Mouse (Mus musculus): Measurements from ENCODE around the gene Srrm3. TPM values are rescaled to one million over a fixed set of nuclear protein-coding genes. Genes with fewer than 3 reads are reported as not detected.

Srrm3 gene
- polyA plus RNA-seq, 1 experiment from 2014 or later: 25.5 TPM

DNA sequence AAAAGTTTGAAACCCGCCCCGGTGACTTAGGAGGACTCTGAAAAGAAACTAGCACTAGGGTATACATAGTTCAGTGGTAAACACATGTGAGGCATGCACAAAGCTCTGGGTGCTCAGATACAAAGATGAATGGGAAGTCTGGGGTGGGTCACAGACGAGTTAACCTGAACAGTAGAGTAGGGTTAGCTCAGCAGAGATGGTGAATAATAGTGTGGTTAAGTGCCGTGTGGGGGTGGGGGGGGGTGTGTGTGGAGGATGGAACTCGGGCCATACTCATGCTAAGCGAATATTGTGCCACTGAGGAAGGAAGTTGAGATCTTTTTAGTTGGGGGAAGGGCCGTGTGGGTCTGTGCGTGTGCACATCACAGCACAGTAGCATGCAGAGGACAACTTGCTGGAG, 26.4 kb upstream of the Srrm3 start:
- 92% methylated on average over 8 of the region's 8 CpGs for WGBS
- Histone ChIP-seq H3K9me3 (ENCODE audit: control insufficient read depth, low read length) (no peaks in the 10 kb centered on the region), H3K36me3 (ENCODE audit: control insufficient read depth, insufficient read depth, low read length) (peaks cover 11% of the 10 kb centered on the region), H3K4me1 (ENCODE audit: control insufficient read depth, insufficient read depth, low read length) (peaks cover 8% of the 10 kb centered on the region; the same call in 1 of the 2 replicates), H3K4me3 (ENCODE audit: low read depth, low read length) (no peak overlapping the region), H3K4me2 (ENCODE audit: low read depth) (no peak overlapping the region), H3K27ac (ENCODE audit: low read depth, low read length) (no peak overlapping the region), H3K27me3 (ENCODE audit: control insufficient read depth, insufficient read depth, low read length) (no peaks in the 10 kb centered on the region), H3K9ac (ENCODE audit: low read length) (no peak overlapping the region)
- no peak for ATAC-seq (ENCODE audit: insufficient read depth, low FRiP score, low TSS enrichment)
- DNase-seq (ENCODE audit: low spot score): no peak

- Histone ChIP-seq H3K27ac (ENCODE audit: low read depth, low read length) (no peak overlapping the region), H3K4me2 (ENCODE audit: low read depth) (no peak overlapping the region), H3K9ac (ENCODE audit: low read length) (no peak overlapping the region), H3K4me3 (ENCODE audit: low read depth, low read length) (no peak overlapping the region), H3K4me1 (ENCODE audit: control insufficient read depth, insufficient read depth, low read length) (peaks cover 8% of the 10 kb centered on the region; the same call in 1 of the 2 replicates), H3K36me3 (ENCODE audit: control insufficient read depth, insufficient read depth, low read length) (peaks cover 30% of the 10 kb centered on the region), H3K9me3 (ENCODE audit: control insufficient read depth, low read length) (no peaks in the 10 kb centered on the region), H3K27me3 (ENCODE audit: control insufficient read depth, insufficient read depth, low read length) (no peaks in the 10 kb centered on the region)
- no peak for ATAC-seq (ENCODE audit: insufficient read depth, low FRiP score, low TSS enrichment)
- WGBS: 89% methylated on average over 4 of the region's 4 CpGs
- no peak for DNase-seq (ENCODE audit: low spot score)
Observed at GRCm38 (mm10) chr5:135782901-135783300, 23.8 kb upstream of the Srrm3 start.

- H3K4me1 ChIP-seq (ENCODE audit: control insufficient read depth, insufficient read depth, low read length): peaks cover 4% of the 10 kb centered on the region; the same call in 1 of the 2 replicates
- ATAC-seq (ENCODE audit: insufficient read depth, low FRiP score, low TSS enrichment): peak; percentile 90
- WGBS: 9% methylated on average over 20 of the region's 20 CpGs
- H3K27ac ChIP-seq (ENCODE audit: low read depth, low read length): peak overlapping the region; percentile 82
- H3K27me3 ChIP-seq (ENCODE audit: control insufficient read depth, insufficient read depth, low read length): no peaks in the 10 kb centered on the region
- peak overlapping the region; percentile 49 for H3K9ac ChIP-seq (ENCODE audit: low read length)
- H3K36me3 ChIP-seq (ENCODE audit: control insufficient read depth, insufficient read depth, low read length): peaks cover 13% of the 10 kb centered on the region
- DNase-seq (ENCODE audit: low spot score): peak; percentile 89
- H3K4me2 ChIP-seq (ENCODE audit: low read depth): peak overlapping the region; percentile 35
- H3K9me3 ChIP-seq (ENCODE audit: control insufficient read depth, low read length): no peaks in the 10 kb centered on the region
- H3K4me3 ChIP-seq (ENCODE audit: low read depth, low read length): no peak overlapping the region
Observed at GRCm38 (mm10) chr5:135793996-135794858, 12.5 kb upstream of the Srrm3 start.

- H3K27me3 ChIP-seq (ENCODE audit: control insufficient read depth, insufficient read depth, low read length): no peaks in the 10 kb centered on the region
- H3K4me3 ChIP-seq (ENCODE audit: low read depth, low read length): no peak overlapping the region
- peak overlapping the region; percentile 44 for H3K9ac ChIP-seq (ENCODE audit: low read length)
- no peak for DNase-seq (ENCODE audit: low spot score)
- peaks cover 4% of the 10 kb centered on the region; the same call in 1 of the 2 replicates for H3K4me1 ChIP-seq (ENCODE audit: control insufficient read depth, insufficient read depth, low read length)
- WGBS: 12% methylated on average over 5 of the region's 5 CpGs
- peak overlapping the region; percentile 82 for H3K27ac ChIP-seq (ENCODE audit: low read depth, low read length)
- peaks cover 8% of the 10 kb centered on the region; the same call in 1 of the 2 replicates for H3K36me3 ChIP-seq (ENCODE audit: control insufficient read depth, insufficient read depth, low read length)
- peak; percentile 63; the same call in 1 of the 2 replicates for ATAC-seq (ENCODE audit: insufficient read depth, low FRiP score, low TSS enrichment)
- H3K4me2 ChIP-seq (ENCODE audit: low read depth): peak overlapping the region; percentile 35
- no peaks in the 10 kb centered on the region for H3K9me3 ChIP-seq (ENCODE audit: control insufficient read depth, low read length)
Observed at GRCm38 (mm10) chr5:135794859-135795181, 11.9 kb upstream of the Srrm3 start.

DNA sequence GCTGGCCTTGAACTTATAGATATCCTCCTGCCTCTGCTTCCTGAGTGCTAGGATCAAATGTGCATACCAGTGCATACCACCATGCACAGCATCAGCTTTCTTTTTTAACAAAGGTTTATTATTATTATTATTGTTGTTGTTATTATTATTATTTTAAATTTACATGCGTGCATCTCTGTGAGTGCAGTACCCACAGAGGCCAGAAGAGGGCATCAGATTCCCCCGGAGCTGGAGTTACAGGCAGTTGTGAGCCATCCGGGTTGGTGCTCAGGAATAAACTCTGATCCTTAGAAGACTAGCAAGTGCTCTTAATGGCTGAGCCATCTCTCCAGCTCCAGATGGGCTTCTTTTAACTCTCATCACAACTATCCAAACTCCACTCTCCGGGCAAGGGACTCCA, 6.9 kb upstream of the Srrm3 start:
- no peaks in the 10 kb centered on the region for H3K9me3 ChIP-seq (ENCODE audit: control insufficient read depth, low read length)
- DNase-seq (ENCODE audit: low spot score) (no peak), ATAC-seq (ENCODE audit: insufficient read depth, low FRiP score, low TSS enrichment) (no peak)
- H3K4me3 ChIP-seq (ENCODE audit: low read depth, low read length): no peak overlapping the region
- 48% methylated on average over 4 of the region's 4 CpGs for WGBS
- no peak overlapping the region for H3K9ac ChIP-seq (ENCODE audit: low read length)
- no peaks in the 10 kb centered on the region for H3K27me3 ChIP-seq (ENCODE audit: control insufficient read depth, insufficient read depth, low read length)
- no peak overlapping the region for H3K4me2 ChIP-seq (ENCODE audit: low read depth)
- H3K4me1 ChIP-seq (ENCODE audit: control insufficient read depth, insufficient read depth, low read length): peaks cover 8% of the 10 kb centered on the region; the same call in 1 of the 2 replicates
- no peak overlapping the region for H3K27ac ChIP-seq (ENCODE audit: low read depth, low read length)
- no peaks in the 10 kb centered on the region for H3K36me3 ChIP-seq (ENCODE audit: control insufficient read depth, insufficient read depth, low read length)

DNA sequence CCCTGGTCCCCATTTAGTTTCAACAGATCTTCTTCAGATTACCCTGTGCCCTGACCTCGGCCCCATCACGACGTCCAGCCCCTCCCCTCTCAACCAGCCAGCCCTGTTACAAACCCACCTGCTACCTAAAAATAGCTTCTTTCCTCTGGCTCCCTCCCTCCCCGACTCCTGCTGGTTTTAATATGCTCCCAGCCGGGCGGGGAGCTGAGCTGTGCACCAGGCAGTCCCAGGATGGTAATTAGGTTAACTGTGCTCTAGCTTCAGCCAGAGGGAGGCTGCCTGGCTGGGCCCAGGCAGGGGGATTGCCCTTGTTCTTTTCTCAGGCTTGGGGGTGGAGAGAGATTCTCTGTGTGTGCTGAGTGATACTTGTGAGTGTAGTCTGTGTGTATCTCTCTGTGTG, 5.8 kb upstream of the Srrm3 start:
- Histone ChIP-seq H3K9ac (ENCODE audit: low read length) (no peak overlapping the region), H3K27me3 (ENCODE audit: control insufficient read depth, insufficient read depth, low read length) (no peaks in the 10 kb centered on the region), H3K4me1 (ENCODE audit: control insufficient read depth, insufficient read depth, low read length) (peaks cover 8% of the 10 kb centered on the region; the same call in 1 of the 2 replicates), H3K27ac (ENCODE audit: low read depth, low read length) (0 out of 2 replicates have a peak overlapping the region, but pooled peaks have one; percentile 35), H3K36me3 (ENCODE audit: control insufficient read depth, insufficient read depth, low read length) (no peaks in the 10 kb centered on the region), H3K4me2 (ENCODE audit: low read depth) (no peak overlapping the region), H3K9me3 (ENCODE audit: control insufficient read depth, low read length) (no peaks in the 10 kb centered on the region), H3K4me3 (ENCODE audit: low read depth, low read length) (no peak overlapping the region)
- peak; percentile 38; the same call in 1 of the 2 replicates for ATAC-seq (ENCODE audit: insufficient read depth, low FRiP score, low TSS enrichment)
- WGBS: 1% methylated on average over 6 of the region's 6 CpGs
- peak; percentile 56 for DNase-seq (ENCODE audit: low spot score)

- ATAC-seq (ENCODE audit: insufficient read depth, low FRiP score, low TSS enrichment): no peak
- whole genome bisulfite sequencing: 93% methylated on average over 8 of the region's 8 CpGs
Observed at GRCm38 (mm10) chr5:135802641-135803040, 4.0 kb upstream of the Srrm3 start.

DNA sequence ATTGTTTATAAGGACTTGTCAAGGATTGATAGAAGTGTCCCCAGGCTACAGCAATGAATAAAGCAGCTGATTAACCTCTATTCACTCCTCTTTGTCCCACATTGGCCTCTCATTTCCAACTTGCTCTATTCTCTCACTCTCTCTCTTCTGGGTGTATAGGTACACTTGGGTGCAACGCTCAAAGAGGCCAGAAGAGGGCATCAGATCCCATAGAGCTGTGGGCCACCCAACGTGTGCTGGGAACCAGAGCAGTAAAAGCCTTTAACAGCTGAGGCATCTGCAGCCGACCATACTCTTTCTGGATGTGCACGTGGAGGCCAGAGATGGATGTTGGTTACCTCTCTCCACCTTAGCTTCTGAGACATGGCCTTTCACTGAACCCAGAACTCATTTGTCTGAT, 3.6 kb upstream of the Srrm3 start:
- H3K27me3 ChIP-seq (ENCODE audit: control insufficient read depth, insufficient read depth, low read length): no peaks in the 10 kb centered on the region
- 65% methylated on average over 4 of the region's 4 CpGs for WGBS
- no peaks in the 10 kb centered on the region for H3K36me3 ChIP-seq (ENCODE audit: control insufficient read depth, insufficient read depth, low read length)

More at GRCm38 (mm10) chr5:135802641-135803040, 4.0 kb upstream of the Srrm3 start:
- H3K4me1 ChIP-seq (ENCODE audit: control insufficient read depth, insufficient read depth, low read length): peaks cover 8% of the 10 kb centered on the region; the same call in 1 of the 2 replicates
- no peaks in the 10 kb centered on the region for H3K36me3 ChIP-seq (ENCODE audit: control insufficient read depth, insufficient read depth, low read length)
- no peaks in the 10 kb centered on the region for H3K9me3 ChIP-seq (ENCODE audit: control insufficient read depth, low read length)
- no peak overlapping the region for H3K4me3 ChIP-seq (ENCODE audit: low read depth, low read length)
- no peak for DNase-seq (ENCODE audit: low spot score)
- H3K27me3 ChIP-seq (ENCODE audit: control insufficient read depth, insufficient read depth, low read length): no peaks in the 10 kb centered on the region
- no peak overlapping the region for H3K9ac ChIP-seq (ENCODE audit: low read length)
- H3K4me2 ChIP-seq (ENCODE audit: low read depth): no peak overlapping the region
- H3K27ac ChIP-seq (ENCODE audit: low read depth, low read length): no peak overlapping the region

DNA sequence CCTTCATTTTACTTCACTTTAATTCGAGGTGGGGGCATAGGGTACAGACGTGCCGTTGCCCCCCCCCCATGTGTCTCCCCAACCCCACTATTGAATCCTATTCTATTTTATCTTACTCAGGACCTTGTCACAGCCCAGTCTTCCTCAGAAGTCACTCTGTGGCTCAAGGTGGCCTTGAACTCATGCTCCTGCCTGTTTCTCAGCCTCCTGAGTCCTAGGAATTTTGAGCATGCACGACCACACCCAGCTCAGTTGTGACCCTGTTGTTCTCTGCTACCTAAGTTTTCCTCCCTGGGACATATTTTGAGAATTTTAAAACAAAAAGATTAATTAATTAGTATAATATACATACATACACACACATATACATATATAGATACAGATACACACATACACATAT, 3.0 kb upstream of the Srrm3 start:
- ATAC-seq (ENCODE audit: insufficient read depth, low FRiP score, low TSS enrichment): no peak
- 85% methylated on average over 4 of the region's 4 CpGs for WGBS
- no peaks in the 10 kb centered on the region for H3K36me3 ChIP-seq (ENCODE audit: control insufficient read depth, insufficient read depth, low read length)

More for the DNA sequence above, 3.6 kb upstream of the Srrm3 start:
- no peak for ATAC-seq (ENCODE audit: insufficient read depth, low FRiP score, low TSS enrichment)
- no peaks in the 10 kb centered on the region for H3K9me3 ChIP-seq (ENCODE audit: control insufficient read depth, low read length)
- H3K4me3 ChIP-seq (ENCODE audit: low read depth, low read length): no peak overlapping the region
- H3K4me1 ChIP-seq (ENCODE audit: control insufficient read depth, insufficient read depth, low read length): peaks cover 8% of the 10 kb centered on the region; the same call in 1 of the 2 replicates
- DNase-seq (ENCODE audit: low spot score): no peak
- no peak overlapping the region for H3K9ac ChIP-seq (ENCODE audit: low read length)
- H3K4me2 ChIP-seq (ENCODE audit: low read depth): no peak overlapping the region
- H3K27ac ChIP-seq (ENCODE audit: low read depth, low read length): no peak overlapping the region

More for the DNA sequence above, 3.0 kb upstream of the Srrm3 start:
- no peak overlapping the region for H3K27ac ChIP-seq (ENCODE audit: low read depth, low read length)
- H3K4me1 ChIP-seq (ENCODE audit: control insufficient read depth, insufficient read depth, low read length): peaks cover 8% of the 10 kb centered on the region; the same call in 1 of the 2 replicates
- DNase-seq (ENCODE audit: low spot score): no peak
- H3K9me3 ChIP-seq (ENCODE audit: control insufficient read depth, low read length): no peaks in the 10 kb centered on the region
- H3K4me3 ChIP-seq (ENCODE audit: low read depth, low read length): no peak overlapping the region
- no peaks in the 10 kb centered on the region for H3K27me3 ChIP-seq (ENCODE audit: control insufficient read depth, insufficient read depth, low read length)
- no peak overlapping the region for H3K4me2 ChIP-seq (ENCODE audit: low read depth)
- no peak overlapping the region for H3K9ac ChIP-seq (ENCODE audit: low read length)
